Mouse (Mus musculus) E14TG2a.4 (cell line): ENCODE data around the gene Coro1c.

ENCODE experiments used
- CTCF ChIP-seq: conservative IDR thresholded peaks from 2 replicates; pipeline ENCODE4 v1.5.1; 2014; ENCODE audit warnings: low read length
- POU5F1 ChIP-seq: IDR thresholded peaks from 2 replicates; pipeline ENCODE4 v1.6.1; 2014; ENCODE audit warnings: low read length, borderline replicate concordance

DNA sequence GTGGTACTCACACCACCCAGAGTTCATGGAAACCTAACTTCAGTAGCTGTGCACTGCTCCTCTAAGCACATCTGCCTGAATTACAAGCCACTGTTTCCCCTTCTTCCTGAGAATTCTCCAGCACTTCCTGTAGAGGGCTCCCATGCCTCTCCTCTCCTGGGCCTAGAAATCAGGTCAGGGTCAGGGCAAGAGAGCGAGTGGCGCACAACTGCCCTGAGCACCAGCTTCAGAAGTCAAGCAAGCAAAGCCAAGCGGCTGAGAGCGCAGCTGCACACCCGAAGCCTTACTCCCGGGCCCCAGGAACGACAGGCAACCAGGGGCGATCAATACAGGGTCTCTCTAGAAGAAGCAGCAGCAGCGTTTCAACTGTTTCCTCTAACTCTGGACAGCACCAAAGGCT lies 60.9 kb downstream of the Coro1c start:
- TF ChIP-seq CTCF (no peak), POU5F1 (no peak)
